Mouse (Mus musculus) left cerebral cortex, adult 18-20 months (tissue): Measurements from ENCODE around the gene Gfpt2. TPM values are rescaled to one million over a fixed set of nuclear protein-coding genes. Genes with fewer than 3 reads are reported as not detected.
A peak's percentile ranks its signal among the peaks of the same experiment; 100 is the strongest.

Source experiments
- DNase-seq, 2 experiments: peaks; one replicate each; pipeline ENCODE4 v3.0.0; 2021 to 2022; ENCODE audit warnings: low spot score in 2 of 2, mixed read lengths in 1 of 2
- total RNA-seq, 2 experiments: library from RNA; stranded (reverse); gene quantifications; 2 replicates each; pipeline ENCODE4 v1.2.3; 2021

The Gfpt2 gene
- total RNA-seq, 2 experiments from 2014 or later, result 5.0 to 6.7 TPM

DNA sequence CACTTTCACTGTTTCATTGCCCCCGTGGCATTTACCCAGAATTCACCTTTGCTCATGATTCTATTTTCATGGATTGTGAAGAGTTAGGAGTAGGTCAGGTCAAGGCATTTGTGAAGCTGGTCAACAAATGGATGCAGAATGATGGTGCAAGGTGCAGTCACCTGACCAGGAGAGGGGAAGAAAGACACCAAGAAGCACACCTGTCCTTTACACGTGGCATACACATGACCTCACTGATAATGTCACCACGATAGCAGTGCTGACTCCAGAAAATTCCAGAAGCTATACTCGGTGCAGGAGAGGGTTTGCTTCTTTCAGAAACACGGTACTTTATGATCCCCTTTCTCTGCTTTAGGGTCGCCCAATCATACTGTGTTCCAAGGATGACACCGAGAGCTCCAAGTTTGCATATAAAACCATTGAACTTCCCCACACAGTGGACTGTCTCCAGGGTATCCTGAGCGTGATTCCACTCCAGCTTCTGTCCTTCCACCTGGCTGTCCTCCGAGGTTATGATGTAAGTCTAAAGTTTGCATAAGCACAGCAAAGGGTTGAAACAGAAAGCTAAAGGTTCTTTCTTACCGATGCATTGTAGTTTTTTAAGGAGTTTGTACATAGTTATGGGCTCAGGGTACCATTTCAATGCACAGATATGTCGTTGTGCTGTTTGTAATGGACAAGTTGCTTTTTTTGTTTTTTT is 41.4 kb downstream of the Gfpt2 start:
- no peak for DNase-seq

DNA sequence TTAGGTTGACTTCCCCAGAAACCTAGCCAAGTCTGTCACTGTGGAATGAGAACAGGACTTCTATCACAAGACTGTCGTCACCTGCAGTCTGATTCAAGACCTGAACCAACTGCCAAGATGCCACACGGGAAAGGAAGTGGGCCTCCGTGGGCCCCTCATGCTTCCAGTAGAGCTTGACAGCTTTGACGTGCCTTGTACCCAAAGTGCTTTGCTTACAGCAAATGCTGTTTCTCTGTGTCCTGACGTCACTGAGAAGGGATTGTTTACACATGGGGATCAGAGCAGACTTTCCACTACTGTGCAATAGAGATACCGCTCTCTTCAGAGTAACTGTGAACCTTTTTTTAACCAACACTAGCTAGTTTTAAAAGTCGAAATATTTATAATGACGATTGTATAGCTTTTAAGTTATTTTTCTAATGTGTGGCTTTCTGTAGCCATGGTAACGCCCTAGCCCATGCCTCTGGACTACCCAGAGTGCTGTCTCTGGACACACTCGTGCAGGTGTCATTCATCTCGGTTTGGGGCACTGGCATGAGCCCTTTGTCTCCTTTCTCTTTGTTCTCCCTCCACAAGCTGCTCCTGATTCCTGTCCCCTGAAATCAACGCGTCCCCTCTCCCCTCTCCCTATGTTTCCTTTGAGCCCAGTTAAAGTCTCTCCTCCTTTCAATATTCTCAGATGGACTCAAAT is 43.9 kb downstream of the Gfpt2 start:
- no peak for DNase-seq

- DNase-seq, result no peak
Measured at GRCm38 (mm10) chr11:49840666-49841065, 46.7 kb downstream of the Gfpt2 start.

- no peak for DNase-seq
Measured at GRCm38 (mm10) chr11:49841886-49842285, 47.9 kb downstream of the Gfpt2 start.

- DNase-seq, result no peak
Measured at GRCm38 (mm10) chr11:49842718-49843117, 48.7 kb downstream of the Gfpt2 start.

DNA sequence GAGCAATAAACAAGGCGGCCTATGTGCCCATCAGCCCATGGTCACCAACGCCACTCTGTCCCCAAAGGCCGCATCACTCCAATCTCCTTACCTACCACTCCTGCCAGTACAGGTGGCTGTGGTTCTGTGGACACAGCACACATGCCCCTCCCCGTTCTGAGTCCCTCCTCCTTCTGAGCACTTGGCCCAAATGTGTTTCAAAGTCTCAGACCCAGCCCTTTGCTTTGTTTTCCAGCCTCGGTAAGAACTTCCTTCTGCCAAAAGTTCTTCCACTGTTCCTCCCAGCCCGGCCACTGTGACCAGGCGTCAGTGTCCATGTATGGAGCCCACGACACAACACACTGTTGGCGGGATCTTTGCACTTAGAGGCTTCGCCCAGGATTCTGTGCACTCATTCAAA is 50.3 kb downstream of the Gfpt2 start:
- no peak for DNase-seq

- peak; percentile 70 to 74 for DNase-seq
Measured at GRCm38 (mm10) chr11:49844969-49845368, 51.0 kb downstream of the Gfpt2 start.

GRCm38 (mm10) chr11:49845958-49846357 is 52.0 kb downstream of the Gfpt2 start:
- peak in 1 of 2 experiments; percentile 3 for DNase-seq

DNA sequence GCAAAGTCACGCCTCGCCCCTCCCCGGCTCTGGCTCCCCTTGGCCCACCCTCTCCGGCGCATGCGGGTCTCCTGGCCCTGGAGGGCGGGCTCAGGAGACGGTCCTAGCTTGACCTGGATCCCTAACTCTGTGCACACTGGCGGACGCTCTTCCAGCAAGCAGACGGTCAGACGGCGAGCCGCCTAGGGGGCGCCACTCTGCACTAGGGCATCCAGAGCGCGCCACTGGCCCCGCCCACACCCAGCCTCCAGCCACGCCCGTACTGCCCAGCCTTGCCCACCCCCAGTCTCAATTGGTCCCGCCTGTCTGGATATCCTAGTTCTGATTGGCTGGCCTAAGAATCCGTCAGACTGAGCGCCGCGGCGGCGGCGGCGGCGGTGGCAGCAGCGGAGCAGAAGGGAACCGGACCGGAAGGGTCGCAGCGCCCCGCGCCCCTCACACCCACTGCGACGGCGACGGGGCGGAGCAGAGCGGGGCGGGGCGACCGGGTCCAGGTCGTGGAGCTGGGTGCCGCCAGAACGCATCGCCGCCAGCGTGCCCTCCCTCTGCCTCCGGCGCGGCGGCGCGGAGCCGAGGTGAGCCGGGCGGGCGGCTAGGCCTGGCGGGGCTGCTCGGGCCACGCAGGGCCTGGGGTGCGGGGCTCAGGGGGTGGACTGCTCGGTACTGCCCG is 52.6 kb downstream of the Gfpt2 start, which contains the start of gene Mapk9:
Mapk9 (plus strand) TSS at position 351 of the 670 bp plus-strand sequence.
- peak; percentile 99 for DNase-seq

DNA sequence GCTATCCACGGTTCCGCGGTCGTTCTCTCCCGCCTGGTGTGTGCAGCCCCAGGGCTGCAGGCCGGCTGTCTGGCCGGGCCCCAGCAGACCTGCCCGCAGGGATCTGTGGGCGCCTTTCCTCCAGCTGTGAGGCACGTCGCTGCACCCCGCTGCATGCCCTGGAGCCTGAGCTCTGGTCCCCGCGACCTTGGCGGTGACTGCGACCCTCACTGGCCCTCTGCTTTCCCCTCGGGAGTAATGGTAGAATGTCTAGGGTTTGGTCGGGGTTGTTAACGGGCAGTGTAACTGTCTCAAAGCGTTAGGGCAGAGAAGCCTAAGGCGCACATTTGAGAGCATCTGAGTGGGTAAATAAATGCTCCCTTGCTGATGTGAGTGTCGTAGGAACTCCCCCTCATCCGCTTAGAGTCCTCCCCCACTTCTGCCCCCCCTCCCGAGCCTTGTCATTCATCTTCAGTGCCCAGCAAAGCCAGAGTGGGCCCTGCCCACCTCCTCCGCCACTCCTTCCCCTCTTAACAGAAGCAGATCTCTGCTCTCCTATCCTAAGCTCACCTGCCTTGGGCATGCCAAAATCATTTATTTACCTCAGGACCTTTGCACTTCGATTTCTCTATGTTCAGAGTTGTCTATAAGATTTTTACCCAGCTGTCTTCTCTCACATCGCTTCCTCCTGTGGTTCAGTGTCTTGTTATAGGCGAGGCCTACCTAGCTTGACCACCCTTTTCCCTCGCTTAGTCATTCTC is 53.3 kb downstream of the Gfpt2 start:
- DNase-seq, result peak; percentile 19 to 23

- no peak for DNase-seq
Measured at GRCm38 (mm10) chr11:49847811-49848078, 53.8 kb downstream of the Gfpt2 start.

- no peak for DNase-seq
Measured at GRCm38 (mm10) chr11:49848080-49848815, 54.3 kb downstream of the Gfpt2 start.

DNA sequence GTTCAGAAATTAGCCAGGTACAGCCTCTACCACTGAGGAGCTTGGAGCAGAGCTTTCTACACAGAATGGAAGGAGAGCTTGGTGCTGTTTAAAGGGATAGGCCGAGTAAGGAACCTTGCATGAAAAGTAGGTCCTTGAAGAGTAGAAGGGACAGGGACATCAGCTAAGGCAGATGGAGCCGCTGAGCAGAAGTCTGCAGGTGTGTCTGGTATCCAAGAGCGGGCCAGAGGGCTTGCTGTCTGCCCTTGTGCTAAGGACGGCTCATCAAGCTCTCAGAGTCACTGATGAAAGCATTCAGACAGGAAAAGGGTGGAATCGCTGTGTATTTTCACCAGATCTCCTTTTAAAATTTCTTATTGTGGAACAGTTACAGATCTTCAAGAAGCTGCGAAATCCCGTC is 56.4 kb downstream of the Gfpt2 start:
- DNase-seq, result no peak

DNA sequence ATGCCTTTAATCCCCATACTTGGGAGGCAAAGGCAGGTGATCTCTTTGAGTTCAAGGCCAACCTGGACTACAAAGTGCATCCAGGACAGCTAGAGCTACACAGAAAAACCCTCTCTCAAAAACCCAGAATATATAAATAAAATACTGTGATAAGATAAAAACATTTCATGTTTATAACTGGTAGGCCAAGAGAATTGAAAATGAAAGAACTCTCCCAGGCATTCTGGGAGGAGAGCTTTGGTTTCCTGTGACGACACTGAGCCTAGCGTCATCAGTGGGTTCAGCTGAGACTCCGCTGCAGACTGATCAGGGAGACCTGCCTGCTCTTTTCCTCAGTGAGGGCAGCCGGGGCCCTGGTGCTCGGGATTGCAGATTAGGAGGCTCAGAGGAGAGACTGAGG is 61.2 kb downstream of the Gfpt2 start:
- no peak for DNase-seq

GRCm38 (mm10) chr11:49861139-49861538 is 67.2 kb downstream of the Gfpt2 start:
- DNase-seq, result no peak

DNA sequence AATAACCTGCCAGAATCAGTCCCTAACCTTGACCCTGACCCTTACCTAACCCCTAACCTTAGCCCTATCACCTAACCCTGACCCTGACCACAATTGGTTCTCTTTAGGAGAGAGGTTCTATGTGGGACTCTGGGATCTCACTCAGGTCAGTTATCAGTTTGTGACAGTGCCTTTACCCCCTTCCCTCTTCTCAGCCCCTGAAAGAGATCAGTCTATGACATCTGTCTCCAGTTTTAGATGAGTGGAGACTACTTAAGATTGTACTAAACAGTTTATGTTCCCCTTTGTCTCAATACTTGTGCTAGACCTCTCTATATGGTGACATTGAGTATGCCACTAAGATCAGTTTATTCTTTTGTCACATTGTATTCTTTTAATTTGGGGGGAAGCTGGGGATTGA is 69.9 kb downstream of the Gfpt2 start:
- no peak for DNase-seq

DNA sequence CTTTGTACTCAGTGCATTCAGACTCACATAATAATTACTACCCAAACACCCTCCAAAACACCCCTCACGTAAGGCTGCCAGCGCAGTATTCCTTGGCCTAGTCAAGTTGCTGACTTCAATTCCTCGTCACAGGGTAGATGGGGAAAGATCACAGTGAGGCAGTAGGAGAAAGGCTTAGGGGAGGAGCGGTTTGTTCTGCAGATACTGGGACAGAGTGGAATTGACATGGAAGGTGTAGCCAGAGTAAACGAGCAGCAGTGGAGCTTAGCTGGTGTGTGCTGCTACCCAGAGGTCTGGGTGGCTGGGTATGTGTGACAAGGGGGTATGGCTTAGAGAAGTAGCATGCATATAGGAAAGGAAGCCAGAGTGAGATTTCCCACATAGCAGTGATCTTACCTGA is 73.3 kb downstream of the Gfpt2 start:
- no peak for DNase-seq

GRCm38 (mm10) chr11:49869762-49870161 is 75.8 kb downstream of the Gfpt2 start:
- peak; percentile 55 to 70 for DNase-seq

DNA sequence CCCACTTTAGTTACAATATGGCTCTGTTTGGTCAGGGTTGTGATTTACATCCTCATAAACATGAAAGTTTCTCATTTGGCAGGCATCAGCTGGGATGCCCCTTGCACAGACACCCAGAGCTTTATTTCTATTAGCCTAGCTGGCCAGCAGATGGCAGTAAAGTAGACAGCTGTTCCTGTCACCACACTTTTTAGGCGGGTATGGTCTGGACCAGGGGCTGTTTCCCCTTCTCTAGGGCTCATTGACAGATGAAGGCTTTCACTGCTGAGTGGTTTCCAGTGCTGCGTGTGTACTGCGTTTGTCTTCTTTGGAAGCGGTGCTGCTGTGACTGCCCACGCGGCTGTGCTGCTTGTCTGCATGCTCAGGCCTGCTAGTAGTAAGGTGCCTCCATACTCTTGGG is 77.9 kb downstream of the Gfpt2 start:
- DNase-seq, result peak; percentile 45 to 64

GRCm38 (mm10) chr11:49872779-49873178 is 78.8 kb downstream of the Gfpt2 start:
- no peak for DNase-seq
